Mouse (Mus musculus): ENCODE results near the gene Tm7sf2. TPM values are rescaled to one million over a fixed set of nuclear protein-coding genes. Genes with fewer than 3 reads are reported as not detected.

Gene Tm7sf2
- polyA plus RNA-seq, 1 experiment from 2014 or later, result 22.1 TPM

DNA sequence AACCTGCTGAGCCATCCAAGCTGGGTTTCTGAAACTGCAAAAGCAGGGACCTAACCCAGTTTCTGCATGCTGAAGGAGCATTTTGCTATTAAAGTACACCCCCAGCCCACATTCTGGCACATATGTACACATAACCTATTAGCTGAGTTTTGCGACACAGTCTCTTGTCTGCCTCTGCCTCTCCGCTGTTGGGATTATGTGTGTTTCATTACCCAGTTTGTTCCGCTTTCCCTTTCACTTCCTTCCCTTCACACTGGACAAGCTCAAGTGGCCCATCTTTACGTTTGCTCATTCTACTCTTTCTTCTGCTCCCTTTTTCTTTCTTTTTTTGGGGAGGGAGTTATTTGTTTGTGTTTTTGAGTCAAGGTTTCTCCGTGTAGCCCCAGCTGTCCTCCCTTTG, 5.7 kb upstream of the Tm7sf2 start:
- peaks cover 7% of the 10 kb centered on the region for H3K4me1 ChIP-seq (ENCODE audit: control insufficient read depth, insufficient read depth, low read length)
- H3K9ac ChIP-seq (ENCODE audit: low read depth, low read length), result no peak overlapping the region
- no peaks in the 10 kb centered on the region for H3K9me3 ChIP-seq (ENCODE audit: control insufficient read depth, low read length)
- no peak overlapping the region for H3K27ac ChIP-seq (ENCODE audit: low read depth, low read length)
- no peaks in the 10 kb centered on the region for H3K27me3 ChIP-seq (ENCODE audit: control insufficient read depth, insufficient read depth, low read length)
- WGBS, result 90% methylated on average over 5 of the region's 5 CpGs
- no peak overlapping the region for H3K4me2 ChIP-seq (replicated peaks; ENCODE audit: low read depth, low read length)
- peaks cover 43% of the 10 kb centered on the region for H3K36me3 ChIP-seq (ENCODE audit: control insufficient read depth, insufficient read depth, low read length)
- no peak for ATAC-seq (ENCODE audit: low FRiP score, low TSS enrichment)
- H3K4me3 ChIP-seq (ENCODE audit: low read length), result no peak overlapping the region

DNA sequence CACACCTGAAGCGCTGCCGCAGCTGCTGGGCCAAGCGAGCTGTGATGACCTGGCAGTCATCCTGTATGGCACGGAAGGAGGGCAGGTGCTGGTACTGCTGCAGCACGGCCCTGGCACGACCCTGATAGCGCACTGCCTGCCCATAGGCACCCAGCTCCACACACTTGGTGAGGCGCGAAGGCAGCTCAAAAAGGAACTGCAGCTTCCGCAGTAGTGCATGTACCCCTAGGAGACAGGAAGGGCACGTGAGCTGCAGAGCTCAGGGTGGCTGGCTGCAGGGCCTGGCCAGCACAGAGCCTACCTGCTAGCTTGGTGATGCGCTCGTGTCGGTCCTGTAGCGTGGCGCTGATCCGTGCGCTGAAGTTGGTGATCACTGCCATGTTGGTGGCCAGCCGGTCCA, 3.1 kb upstream of the Tm7sf2 start:
- Histone ChIP-seq H3K4me2 (replicated peaks; ENCODE audit: low read depth, low read length) (no peak overlapping the region), H3K4me1 (ENCODE audit: control insufficient read depth, insufficient read depth, low read length) (peaks cover 19% of the 10 kb centered on the region), H3K36me3 (ENCODE audit: control insufficient read depth, insufficient read depth, low read length) (peaks cover 46% of the 10 kb centered on the region), H3K27me3 (ENCODE audit: control insufficient read depth, insufficient read depth, low read length) (no peaks in the 10 kb centered on the region), H3K27ac (ENCODE audit: low read depth, low read length) (no peak overlapping the region), H3K9ac (ENCODE audit: low read depth, low read length) (no peak overlapping the region), H3K4me3 (ENCODE audit: low read length) (no peak overlapping the region), H3K9me3 (ENCODE audit: control insufficient read depth, low read length) (no peaks in the 10 kb centered on the region)
- WGBS, result 94% methylated on average over 19 of the region's 19 CpGs
- no peak for ATAC-seq (ENCODE audit: low FRiP score, low TSS enrichment)

DNA sequence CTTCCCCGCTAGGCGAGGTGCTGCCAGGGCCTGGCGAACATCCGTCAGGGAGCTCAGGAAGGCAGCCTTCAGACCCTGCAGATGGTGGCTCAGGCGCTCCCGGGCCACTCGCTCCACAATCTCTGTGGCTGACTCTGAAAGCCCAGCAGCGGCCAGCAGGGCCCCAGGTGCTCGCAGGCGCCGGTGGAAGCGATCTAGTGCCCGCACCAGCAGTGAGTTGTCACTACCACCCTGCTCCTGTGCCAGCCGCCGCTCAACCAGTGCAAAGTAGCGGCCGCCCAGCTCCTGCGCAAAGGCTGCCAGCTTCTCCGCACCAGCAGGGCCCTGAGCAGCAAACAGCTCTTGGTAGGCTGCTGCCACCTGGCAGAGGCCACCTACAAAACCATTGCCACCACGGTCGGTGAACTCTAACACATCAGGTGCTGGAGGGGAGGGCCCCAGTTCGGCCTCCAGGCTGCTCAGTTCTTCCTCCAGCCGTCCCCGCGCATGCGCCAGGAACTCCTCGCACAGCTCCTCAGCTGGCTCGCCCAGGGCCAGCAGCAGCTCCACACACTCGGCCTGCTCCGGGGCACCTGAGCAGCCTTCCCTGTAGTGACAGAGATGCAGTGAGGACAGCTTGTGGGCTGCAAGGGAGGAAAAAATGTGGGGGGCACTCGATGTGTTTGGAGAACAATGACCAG, 2.5 kb upstream of the Tm7sf2 start:
- Histone ChIP-seq H3K4me2 (replicated peaks; ENCODE audit: low read depth, low read length) (no peak overlapping the region), H3K27me3 (ENCODE audit: control insufficient read depth, insufficient read depth, low read length) (no peaks in the 10 kb centered on the region), H3K36me3 (ENCODE audit: control insufficient read depth, insufficient read depth, low read length) (peaks cover 46% of the 10 kb centered on the region), H3K27ac (ENCODE audit: low read depth, low read length) (no peak overlapping the region), H3K4me3 (ENCODE audit: low read length) (no peak overlapping the region), H3K9me3 (ENCODE audit: control insufficient read depth, low read length) (no peaks in the 10 kb centered on the region), H3K4me1 (ENCODE audit: control insufficient read depth, insufficient read depth, low read length) (peaks cover 17% of the 10 kb centered on the region), H3K9ac (ENCODE audit: low read depth, low read length) (no peak overlapping the region)
- WGBS, result 92% methylated on average over 31 of the region's 31 CpGs
- no peak for ATAC-seq (ENCODE audit: low FRiP score, low TSS enrichment)

DNA sequence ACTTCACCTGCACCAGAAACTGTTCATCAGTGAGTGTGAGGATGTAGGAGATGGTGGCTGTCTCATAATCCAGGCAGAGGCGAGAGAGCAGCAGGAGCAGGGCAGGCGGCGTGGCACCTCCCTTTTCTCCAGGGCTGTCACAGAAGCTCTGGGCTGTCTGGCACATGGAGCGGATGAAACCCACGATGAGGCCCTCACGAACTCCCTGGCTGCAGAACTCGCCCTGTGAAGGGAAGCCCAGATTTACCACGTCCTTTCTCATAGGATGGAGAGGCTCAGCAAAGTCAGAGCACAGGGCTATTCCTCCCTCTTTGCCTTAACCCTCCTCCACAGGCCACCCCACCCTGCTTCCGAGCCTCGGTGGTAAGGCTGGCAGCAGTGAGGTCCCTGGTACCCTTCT, 1.7 kb upstream of the Tm7sf2 start:
- H3K27me3 ChIP-seq (ENCODE audit: control insufficient read depth, insufficient read depth, low read length), result no peaks in the 10 kb centered on the region
- peaks cover 47% of the 10 kb centered on the region for H3K36me3 ChIP-seq (ENCODE audit: control insufficient read depth, insufficient read depth, low read length)
- no peak overlapping the region for H3K4me3 ChIP-seq (ENCODE audit: low read length)
- no peak overlapping the region for H3K27ac ChIP-seq (ENCODE audit: low read depth, low read length)
- no peak overlapping the region for H3K9ac ChIP-seq (ENCODE audit: low read depth, low read length)
- no peaks in the 10 kb centered on the region for H3K9me3 ChIP-seq (ENCODE audit: control insufficient read depth, low read length)
- WGBS, result 94% methylated on average over 10 of the region's 10 CpGs
- no peak for ATAC-seq (ENCODE audit: low FRiP score, low TSS enrichment)
- H3K4me1 ChIP-seq (ENCODE audit: control insufficient read depth, insufficient read depth, low read length), result peaks cover 17% of the 10 kb centered on the region
- no peak overlapping the region for H3K4me2 ChIP-seq (replicated peaks; ENCODE audit: low read depth, low read length)

DNA sequence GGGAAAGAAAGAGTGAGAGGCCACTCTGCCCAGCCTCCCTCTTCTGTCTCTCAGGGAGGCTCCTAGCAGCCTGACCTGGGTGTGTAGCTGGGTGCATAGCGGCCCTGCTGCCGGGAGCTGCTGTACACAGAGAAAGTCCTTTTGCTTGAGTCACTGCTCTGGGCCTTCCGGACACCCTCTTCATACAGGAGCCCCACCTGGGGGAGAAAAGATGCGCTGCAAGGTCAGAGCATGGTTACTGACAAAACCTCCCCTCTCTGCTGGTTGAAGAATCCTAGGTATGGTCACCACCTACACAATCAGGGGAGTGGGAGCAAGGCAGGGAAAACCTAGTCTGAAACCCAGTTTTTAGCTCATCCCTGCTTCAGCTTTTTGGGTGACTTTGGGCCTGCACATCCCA, 778 bp upstream of the Tm7sf2 start:
- peaks cover 17% of the 10 kb centered on the region for H3K4me1 ChIP-seq (ENCODE audit: control insufficient read depth, insufficient read depth, low read length)
- no peaks in the 10 kb centered on the region for H3K9me3 ChIP-seq (ENCODE audit: control insufficient read depth, low read length)
- H3K4me3 ChIP-seq (ENCODE audit: low read length), result no peak overlapping the region
- no peak overlapping the region for H3K27ac ChIP-seq (ENCODE audit: low read depth, low read length)
- 80% methylated on average over 4 of the region's 4 CpGs for WGBS
- no peak for ATAC-seq (ENCODE audit: low FRiP score, low TSS enrichment)
- no peak overlapping the region for H3K9ac ChIP-seq (ENCODE audit: low read depth, low read length)
- peaks cover 42% of the 10 kb centered on the region for H3K36me3 ChIP-seq (ENCODE audit: control insufficient read depth, insufficient read depth, low read length)
- H3K4me2 ChIP-seq (replicated peaks; ENCODE audit: low read depth, low read length), result no peak overlapping the region
- no peaks in the 10 kb centered on the region for H3K27me3 ChIP-seq (ENCODE audit: control insufficient read depth, insufficient read depth, low read length)

DNA sequence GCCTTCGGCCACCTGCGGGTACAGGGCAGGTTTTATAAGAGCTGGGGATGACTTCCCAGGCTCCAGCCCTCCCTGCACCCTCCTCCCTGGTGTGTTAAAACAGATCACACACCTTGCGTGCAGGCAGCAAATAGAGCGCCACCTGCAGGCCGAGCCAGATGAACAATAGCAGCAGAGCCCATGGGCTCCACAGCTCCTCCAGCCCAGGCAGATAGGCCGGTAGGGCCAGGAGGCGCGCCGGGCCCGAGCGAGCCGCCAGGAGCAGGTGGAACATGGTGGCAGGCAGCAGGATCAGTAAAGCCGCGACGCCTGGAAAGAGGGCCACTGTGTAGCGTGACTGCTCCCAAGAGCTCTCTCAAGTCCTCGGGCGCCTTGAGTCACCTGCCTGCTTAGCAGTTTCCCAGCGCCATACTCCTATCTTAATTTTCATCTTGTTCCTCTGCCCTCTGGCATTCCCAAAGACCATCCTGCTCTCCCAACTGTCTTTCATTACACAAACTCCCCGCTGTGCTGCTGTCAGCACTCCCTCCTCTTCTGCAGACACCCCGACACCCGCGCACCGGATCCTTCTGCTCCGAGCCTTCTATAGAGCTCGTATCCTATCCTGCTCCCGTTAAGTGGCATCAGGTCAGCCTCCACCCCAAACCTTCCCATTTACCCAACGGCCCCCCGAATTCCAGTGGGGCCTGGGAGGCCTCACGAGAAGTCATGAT, 1.0 kb downstream of the Tm7sf2 start:
- Histone ChIP-seq H3K36me3 (ENCODE audit: control insufficient read depth, insufficient read depth, low read length) (peaks cover 32% of the 10 kb centered on the region), H3K27me3 (ENCODE audit: control insufficient read depth, insufficient read depth, low read length) (no peaks in the 10 kb centered on the region), H3K4me1 (ENCODE audit: control insufficient read depth, insufficient read depth, low read length) (peaks cover 22% of the 10 kb centered on the region), H3K27ac (ENCODE audit: low read depth, low read length) (peak overlapping the region; percentile 85), H3K4me2 (replicated peaks; ENCODE audit: low read depth, low read length) (peak overlapping the region; percentile 93), H3K9ac (ENCODE audit: low read depth, low read length) (peak overlapping the region; percentile 66), H3K4me3 (ENCODE audit: low read length) (peak overlapping the region; percentile 51), H3K9me3 (ENCODE audit: control insufficient read depth, low read length) (no peaks in the 10 kb centered on the region)
- under 1% methylated on average over 30 of the region's 30 CpGs for WGBS
- ATAC-seq (ENCODE audit: low FRiP score, low TSS enrichment), result peak; percentile 59

DNA sequence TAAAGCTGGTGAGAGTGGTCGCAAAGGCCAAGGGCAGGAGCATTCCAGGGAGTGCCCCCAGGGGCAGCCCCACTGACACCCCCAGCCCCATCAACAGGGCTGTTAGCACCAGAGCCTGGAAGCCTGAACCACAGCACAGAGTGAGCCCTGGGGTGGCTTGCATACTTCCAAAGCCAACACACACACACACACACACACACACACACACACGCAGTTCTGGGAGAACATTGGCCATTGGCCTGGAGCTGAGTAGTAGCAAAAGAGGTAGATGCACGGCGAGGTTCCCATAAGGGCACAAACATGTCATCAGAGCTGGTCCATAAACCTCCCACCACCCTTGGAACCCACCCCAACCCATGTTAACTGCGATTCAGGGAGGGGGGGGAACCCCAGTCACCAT, 1.6 kb downstream of the Tm7sf2 start:
- H3K4me2 ChIP-seq (replicated peaks; ENCODE audit: low read depth, low read length), result peak overlapping the region; percentile 93
- no peaks in the 10 kb centered on the region for H3K27me3 ChIP-seq (ENCODE audit: control insufficient read depth, insufficient read depth, low read length)
- peak overlapping the region; percentile 85; the same call in 1 of the 2 replicates for H3K27ac ChIP-seq (ENCODE audit: low read depth, low read length)
- peaks cover 31% of the 10 kb centered on the region for H3K36me3 ChIP-seq (ENCODE audit: control insufficient read depth, insufficient read depth, low read length)
- no peak for ATAC-seq (ENCODE audit: low FRiP score, low TSS enrichment)
- H3K9ac ChIP-seq (ENCODE audit: low read depth, low read length), result peak overlapping the region; percentile 66
- no peaks in the 10 kb centered on the region for H3K9me3 ChIP-seq (ENCODE audit: control insufficient read depth, low read length)
- H3K4me1 ChIP-seq (ENCODE audit: control insufficient read depth, insufficient read depth, low read length), result peaks cover 27% of the 10 kb centered on the region
- peak overlapping the region; percentile 51 for H3K4me3 ChIP-seq (ENCODE audit: low read length)
- WGBS, result 35% methylated on average over 5 of the region's 5 CpGs

DNA sequence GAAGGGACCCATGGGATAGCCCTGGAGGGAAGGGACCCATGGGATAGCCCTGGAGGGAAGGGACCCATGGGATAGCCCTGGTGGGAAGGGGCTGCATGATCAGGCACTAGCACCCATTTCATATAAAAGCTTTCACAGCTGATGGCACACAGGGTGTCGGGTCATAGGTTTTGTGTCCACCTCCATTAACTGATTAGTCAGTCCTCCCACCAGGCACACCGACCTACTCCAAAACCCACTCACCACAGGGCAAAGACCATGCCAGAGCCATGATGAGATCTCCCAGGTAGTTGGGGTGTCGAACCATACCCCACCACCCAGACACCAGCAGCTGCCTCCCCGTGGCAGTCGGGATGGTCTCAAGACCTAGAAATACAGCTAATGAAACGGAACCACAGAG, 5.1 kb downstream of the Tm7sf2 start:
- Histone ChIP-seq H3K27ac (ENCODE audit: low read depth, low read length) (no peak overlapping the region), H3K36me3 (ENCODE audit: control insufficient read depth, insufficient read depth, low read length) (peaks cover 15% of the 10 kb centered on the region), H3K9me3 (ENCODE audit: control insufficient read depth, low read length) (no peaks in the 10 kb centered on the region), H3K27me3 (ENCODE audit: control insufficient read depth, insufficient read depth, low read length) (no peaks in the 10 kb centered on the region), H3K4me1 (ENCODE audit: control insufficient read depth, insufficient read depth, low read length) (peaks cover 25% of the 10 kb centered on the region), H3K9ac (ENCODE audit: low read depth, low read length) (no peak overlapping the region), H3K4me2 (replicated peaks; ENCODE audit: low read depth, low read length) (no peak overlapping the region), H3K4me3 (ENCODE audit: low read length) (no peak overlapping the region)
- WGBS, result 87% methylated on average over 6 of the region's 6 CpGs
- no peak for ATAC-seq (ENCODE audit: low FRiP score, low TSS enrichment)

DNA sequence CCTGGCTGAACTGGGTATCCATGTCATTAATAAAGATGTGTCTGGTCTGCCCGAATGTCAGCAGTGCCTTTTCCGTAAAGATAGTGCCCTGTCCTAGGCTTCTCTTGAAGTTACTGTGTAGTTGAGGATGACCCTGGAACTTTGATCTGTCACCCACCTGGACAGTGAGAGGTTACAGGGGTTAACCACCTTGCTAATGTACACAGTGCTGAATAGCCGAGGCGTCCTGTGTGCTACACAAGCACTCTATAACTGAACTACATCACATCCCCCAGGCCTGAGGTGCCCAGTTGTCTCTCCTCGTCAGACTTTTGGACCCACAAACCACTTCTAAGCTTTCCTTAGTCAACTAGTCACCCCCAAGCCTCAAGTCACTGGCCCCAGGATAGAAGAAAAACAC, 5.8 kb downstream of the Tm7sf2 start:
- ATAC-seq (ENCODE audit: low FRiP score, low TSS enrichment), result no peak
- H3K27ac ChIP-seq (ENCODE audit: low read depth, low read length), result 0 out of 2 replicates have a peak overlapping the region, but pooled peaks have one; percentile 96
- WGBS, result 50% methylated on average over 5 of the region's 5 CpGs

More for the DNA sequence above, 5.8 kb downstream of the Tm7sf2 start:
- no peaks in the 10 kb centered on the region for H3K27me3 ChIP-seq (ENCODE audit: control insufficient read depth, insufficient read depth, low read length)
- no peaks in the 10 kb centered on the region for H3K9me3 ChIP-seq (ENCODE audit: control insufficient read depth, low read length)
- peaks cover 15% of the 10 kb centered on the region for H3K36me3 ChIP-seq (ENCODE audit: control insufficient read depth, insufficient read depth, low read length)
- peak overlapping the region; percentile 100 for H3K4me2 ChIP-seq (replicated peaks; ENCODE audit: low read depth, low read length)
- H3K9ac ChIP-seq (ENCODE audit: low read depth, low read length), result peak overlapping the region; percentile 95
- H3K4me3 ChIP-seq (ENCODE audit: low read length), result peak overlapping the region; percentile 90
- H3K4me1 ChIP-seq (ENCODE audit: control insufficient read depth, insufficient read depth, low read length), result peaks cover 21% of the 10 kb centered on the region
